Mouse (Mus musculus) thymus, postnatal 36 days (tissue): ENCODE measurements around the gene Mia.

Experiments
- DNase-seq, 2 experiments: peaks; one replicate each; pipeline ENCODE4 v3.0.0; 2022; ENCODE audit warnings: mixed read lengths in 2 of 2

Gene Mia

DNA sequence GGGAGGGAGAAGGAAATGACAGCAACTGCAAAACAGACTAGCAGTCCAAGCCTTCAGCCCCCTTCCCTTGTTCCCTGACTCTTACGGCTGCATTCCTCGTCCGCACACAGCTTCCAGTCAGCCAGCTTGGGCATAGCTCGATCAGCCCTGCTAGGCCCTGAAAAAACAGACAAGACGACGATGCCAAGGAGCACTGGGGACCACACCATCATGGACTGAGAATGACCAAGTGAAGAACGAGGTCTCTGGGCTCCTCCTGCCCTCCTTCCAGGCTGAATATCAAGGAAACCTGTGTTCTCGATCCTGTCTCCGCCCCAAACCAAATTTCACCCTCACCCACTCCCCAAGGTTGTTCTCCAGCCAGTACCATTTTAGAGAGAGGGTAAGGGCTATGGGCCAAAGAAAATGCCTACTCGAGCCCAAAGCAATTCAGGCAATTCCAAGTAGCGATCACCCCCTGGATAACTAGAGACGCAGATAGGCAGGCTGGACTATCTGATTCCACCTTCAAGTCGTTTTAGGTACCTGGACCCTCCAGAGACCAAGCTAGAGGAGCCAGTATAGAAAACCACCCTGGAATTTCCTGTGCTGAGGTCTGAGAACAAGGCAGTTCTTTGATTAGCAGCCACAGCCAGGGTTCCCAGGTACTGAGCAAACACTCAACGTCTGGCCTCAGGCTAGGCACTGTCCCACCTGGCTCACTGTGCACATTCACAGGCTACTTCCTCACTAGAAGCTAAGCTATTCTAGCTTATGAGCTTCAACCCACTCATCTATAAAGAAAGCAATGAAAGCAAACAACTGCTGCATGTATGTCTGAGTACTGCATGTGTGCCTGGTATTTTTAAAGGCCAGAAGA lies at the start of gene Mia, which contains the start of gene Gm21983:
Gene Mia (minus strand): TSS at position 321 of the 859 bp plus-strand sequence.
Gene Gm21983 (minus strand): TSS at position 250 of the 859 bp plus-strand sequence.
- DNase-seq, result no peak

DNA sequence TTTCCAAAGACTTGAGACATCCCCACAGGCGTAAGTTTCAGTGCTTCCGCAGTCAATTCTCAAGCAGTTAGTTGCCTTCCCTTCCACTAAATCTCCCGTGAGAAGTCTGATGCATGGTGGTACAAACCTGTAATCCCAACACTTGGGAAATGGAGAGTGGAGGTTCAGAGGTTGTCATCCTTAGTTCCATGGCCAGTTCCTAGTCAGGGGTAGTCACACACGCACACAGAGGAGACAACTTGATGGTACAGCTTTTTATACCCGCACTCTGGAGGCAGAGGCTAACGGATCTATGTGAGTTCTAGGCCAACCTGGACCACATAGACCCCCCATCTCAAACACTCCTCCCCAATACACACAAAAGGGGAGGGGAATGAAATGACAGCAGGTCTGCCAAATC lies 47.9 kb upstream of the Mia start:
- no peak for DNase-seq

DNA sequence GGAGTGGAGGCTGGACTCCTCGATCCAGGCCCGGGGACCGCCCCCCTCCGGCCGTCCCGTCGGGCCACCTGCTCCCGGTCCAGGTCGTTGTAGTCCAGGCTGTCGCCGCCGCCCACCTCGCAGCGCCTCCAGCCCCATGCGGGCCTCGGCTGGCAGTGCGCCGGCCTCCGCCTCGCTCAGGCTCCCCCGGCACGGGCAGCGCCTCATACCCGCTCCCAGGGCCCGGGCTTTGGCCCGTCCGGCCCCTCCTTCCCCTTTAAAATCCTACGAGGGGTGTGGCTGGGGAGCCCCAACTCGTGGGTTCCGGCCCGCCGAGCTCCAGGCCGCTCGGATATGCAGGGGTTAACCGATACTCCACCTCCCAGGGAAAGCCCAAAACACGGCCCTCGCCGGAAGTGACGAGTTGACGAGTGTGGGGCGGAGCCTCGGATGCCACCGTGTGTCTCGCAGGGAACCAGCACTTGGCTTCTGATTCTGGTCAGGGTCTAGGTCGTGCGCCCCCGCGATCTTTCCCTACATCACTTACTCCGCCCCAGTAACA lies 47.4 kb upstream of the Mia start, which contains the start of gene Itpkc:
Gene Itpkc (minus strand): TSS at position 381 of the 541 bp plus-strand sequence.
- DNase-seq, result peak; percentile 88 to 91

DNA sequence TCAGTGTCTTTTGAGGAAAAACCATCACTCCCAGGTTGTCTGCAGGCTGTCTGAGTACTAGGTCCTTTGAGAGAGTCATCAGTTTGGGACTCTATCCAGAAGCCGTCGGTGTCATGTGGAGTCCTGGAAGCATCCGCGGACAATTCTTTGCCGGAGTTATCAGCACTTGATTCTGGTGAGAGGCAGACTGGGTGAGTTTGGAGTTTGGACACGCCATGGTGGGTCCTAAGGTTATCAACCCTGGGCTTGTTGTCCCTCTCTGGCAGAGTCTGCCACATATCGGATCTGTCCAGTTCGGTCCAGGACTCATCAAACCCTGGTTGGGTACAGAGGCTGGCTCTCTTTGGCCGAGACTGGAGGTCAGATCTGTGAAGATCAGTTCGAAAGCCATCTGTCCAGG lies 46.7 kb upstream of the Mia start:
- no peak for DNase-seq

DNA sequence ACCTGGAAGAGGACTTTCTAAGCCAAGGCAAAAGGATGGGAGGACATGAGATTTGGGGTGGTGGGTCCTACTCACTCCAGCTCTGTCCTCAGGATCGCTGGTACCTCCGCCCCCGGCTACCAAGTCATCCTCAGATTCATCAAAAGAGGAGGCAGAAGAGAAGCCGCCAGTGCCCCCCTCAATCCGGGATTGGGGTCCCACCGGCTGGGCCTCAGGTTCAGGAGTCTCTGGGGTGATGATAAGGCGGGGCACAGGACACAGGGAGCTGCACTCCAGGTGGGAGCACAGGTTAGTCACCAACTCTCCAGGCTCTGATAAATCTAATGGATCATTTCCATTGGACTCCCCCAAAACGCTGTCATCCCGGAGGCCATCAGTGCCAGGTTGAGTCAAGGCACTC lies 46.3 kb upstream of the Mia start:
- DNase-seq, result no peak

DNA sequence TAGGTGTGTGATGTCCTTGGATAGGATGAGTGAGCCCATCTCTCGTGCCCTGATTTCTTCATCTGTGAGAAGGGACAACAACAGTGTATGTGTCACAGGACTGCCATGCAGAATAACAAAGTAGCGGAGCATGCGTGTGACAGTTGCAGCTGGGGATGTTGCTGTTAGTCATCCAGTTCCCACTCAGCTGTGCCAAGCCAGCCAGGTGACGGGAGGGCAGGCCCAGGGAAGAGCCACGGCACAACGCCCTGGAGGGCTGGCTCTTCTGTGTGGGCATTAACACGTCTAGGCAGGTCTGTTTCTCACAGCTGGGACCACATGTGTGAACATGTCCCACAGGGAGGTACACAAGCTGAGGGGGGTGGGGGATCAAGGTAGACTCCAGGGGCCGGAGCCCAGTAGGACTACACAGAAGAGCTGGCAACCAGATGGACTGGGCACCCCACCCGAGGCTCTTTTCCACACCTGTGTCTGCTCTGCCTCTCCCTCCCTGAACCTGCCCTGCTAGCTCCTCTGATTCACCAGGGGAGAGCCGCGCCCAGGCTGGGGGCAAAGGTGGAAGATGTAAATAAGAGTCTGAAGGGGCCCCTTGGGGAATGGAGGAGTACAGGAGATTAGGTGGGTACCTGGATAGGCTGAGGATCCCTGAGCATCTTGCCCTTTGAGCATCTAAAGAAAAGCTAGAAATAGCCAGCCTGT lies 44.1 kb upstream of the Mia start:
- DNase-seq, result no peak

DNA sequence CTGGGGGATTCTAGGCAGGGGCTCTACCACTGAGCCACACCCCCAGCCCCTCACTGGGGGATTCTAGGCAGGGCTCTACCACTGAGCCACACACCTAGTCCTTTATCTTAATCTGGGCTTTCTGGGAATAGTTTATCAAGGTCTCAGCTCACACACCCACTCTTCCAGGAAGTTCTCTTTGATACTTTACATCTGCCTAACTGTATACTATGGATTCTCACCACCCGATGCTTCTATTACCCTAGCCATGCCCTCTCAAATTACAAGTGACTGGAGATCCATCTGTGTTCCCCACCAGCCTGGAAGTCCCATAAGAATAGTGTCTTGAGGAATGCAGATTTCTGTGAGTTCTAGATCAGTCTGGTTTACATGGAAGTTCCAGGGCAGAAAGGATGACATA lies 41.6 kb upstream of the Mia start:
- no peak for DNase-seq

DNA sequence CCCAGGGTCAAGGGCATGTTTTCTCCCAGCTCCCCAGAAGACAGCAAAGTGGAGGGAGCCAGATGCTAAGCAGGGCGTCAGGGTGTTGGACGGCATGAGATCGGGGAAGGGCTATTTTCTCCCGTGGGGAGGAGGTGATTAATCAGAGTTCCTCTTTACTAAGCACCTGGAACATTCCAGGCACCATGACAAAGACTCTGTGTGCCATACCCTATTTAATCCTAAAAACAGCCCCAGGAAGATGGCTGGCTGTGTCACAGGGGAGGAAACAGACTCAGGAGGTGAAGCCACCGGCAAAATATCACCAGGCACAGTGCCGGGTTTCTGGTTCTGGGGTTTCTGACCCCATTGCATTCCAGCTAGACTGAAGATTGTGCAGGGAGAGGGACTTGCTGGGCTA lies 41.0 kb upstream of the Mia start:
- DNase-seq, result no peak

DNA sequence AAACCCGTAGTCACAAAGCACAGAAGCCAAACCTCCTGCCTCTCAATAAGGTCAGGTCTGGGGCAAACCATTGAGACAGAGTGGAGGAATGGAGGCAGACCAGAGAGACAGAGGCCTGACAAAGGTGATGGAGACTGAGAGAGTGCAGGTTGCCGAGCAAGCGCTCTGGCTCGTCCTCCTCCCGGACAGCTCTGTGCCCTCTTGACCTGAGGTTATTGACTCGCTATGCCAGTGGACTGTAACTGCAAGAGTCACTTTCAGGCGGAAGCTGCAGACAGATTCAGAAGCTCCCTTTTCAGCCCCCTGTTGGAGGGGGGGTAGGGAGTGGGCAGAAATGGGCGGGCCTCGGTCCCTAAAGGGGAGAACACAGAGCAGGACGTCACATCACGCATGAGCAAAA lies 39.0 kb upstream of the Mia start:
- no peak for DNase-seq

DNA sequence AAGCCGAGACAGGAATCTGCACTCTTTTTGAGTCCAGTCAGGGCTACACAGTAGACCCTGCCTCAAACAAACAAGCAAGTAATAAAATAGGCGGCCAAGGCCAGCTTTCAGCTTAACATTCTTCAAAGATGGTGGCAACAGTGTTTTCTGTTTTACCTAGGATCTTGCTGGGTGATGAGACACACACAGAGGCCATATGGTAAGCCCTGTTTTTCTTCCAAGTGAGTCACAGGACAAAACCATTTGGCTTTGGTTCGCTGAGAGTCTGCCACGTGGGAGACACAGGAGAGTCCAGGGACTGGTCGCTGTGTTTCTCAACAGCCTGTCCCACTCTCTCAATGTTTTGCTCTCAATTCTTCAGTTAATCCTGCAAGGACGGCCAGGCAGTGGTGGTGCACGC lies 37.6 kb upstream of the Mia start:
- no peak for DNase-seq

DNA sequence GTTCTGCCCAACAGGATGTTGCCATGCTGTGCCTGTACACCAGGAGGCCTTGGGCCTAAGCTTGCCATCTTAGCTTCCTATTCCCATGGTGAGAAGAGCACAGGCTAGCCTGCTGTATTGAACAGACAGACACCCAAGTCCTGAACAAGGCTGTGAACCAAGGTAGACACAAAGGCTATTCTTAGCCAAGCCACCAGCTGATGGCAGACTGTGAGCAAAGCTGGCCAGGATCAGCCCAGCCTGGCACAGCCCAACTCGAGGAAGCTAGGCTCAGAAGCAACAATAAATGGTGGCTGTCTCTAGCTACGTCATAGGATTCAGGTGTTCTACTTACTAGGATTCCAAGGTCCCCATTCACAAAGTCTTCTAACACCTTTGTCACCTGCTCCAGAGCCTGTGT lies 31.7 kb upstream of the Mia start:
- DNase-seq, result no peak

DNA sequence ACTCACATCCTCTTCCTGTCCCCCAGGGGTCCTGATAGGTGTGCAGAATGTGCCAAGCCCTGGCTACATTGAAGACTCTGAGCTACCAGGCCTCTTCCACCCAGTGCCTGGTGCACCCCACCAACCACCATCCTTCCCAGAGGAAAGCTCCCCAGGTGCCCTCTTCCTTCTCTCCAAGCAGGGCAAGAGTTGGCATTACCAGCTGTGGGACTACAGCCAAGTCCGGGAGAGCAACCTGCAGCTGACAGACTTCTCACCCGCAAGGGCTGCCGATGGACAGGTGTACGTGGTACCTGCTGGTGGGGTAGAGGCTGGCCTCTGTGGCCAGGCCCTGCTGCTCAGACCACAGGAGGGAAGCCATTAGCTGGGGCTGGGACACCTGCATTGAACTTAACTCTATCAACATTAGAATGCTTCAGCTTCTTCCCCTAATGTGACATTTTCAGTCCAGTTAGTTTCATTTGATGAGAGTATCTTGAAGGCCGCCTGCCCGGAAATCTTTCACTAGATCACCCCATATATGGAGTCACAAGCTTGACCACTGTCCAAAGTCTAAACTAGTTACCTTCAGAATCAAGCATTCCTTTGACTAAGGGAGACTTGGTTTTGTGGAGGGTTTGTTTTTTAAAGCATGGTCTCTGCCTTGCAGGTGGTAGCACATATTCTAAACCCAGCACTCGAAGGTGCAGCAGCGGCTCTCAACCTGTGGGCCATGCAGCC lies 22.9 kb upstream of the Mia start:
- no peak for DNase-seq

DNA sequence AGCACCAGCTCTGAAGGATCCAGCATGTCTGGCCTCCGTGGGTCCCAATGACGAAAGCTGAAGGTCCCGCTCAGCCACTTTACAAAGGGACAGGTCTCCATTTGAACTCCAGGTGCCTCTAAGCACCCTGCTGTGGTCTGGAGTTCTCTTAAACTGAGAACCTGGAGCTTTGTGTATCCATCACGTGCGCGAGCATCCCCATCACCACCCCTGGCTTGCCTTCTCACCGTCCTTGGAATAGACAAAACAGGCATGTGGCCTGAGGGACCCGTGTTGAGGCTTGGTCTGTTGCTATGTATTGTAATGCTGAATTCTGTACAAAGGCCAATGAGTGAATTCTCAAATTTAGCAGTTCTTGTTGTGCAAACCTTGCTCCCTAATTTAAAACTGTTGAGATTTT lies 17.8 kb upstream of the Mia start:
- no peak for DNase-seq

DNA sequence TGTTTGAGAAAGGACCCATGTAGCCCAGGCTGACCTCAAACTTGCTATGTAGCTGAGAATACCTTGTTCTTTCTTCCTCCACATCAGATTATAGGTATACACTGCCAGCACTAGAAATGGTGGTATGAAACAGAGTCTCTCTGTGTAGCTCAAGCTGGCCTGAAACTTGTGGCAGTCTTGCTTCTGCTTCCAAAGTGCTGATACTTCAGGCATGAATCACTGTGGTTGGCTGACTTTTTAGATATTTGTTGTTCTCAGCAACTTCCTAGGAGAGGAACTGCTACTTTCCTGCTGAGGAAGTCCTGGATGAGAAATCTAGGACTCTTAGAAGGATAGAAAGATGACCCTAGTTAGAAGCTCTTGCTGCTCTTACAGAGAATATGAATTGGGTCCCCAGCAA lies 17.4 kb upstream of the Mia start:
- no peak for DNase-seq

DNA sequence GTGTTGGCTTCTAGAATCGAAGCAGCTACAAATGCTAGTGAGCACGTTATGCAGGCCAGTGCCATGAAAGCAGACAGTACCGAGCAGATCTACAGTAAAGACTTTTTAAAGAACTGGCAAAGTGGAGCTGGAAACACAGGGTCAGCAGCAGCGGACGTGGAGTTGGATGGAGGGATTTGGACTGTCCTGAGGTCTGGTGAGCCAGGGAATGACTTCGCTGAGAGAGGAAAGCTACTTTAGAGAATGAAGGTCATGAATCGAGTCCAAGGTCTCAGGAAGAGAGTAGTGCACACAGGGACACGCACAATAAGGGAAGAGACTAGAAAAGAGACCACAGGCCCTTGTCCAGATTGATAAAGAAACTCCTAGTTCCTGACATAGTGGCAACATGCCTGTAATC lies 16.7 kb upstream of the Mia start:
- DNase-seq, result no peak

DNA sequence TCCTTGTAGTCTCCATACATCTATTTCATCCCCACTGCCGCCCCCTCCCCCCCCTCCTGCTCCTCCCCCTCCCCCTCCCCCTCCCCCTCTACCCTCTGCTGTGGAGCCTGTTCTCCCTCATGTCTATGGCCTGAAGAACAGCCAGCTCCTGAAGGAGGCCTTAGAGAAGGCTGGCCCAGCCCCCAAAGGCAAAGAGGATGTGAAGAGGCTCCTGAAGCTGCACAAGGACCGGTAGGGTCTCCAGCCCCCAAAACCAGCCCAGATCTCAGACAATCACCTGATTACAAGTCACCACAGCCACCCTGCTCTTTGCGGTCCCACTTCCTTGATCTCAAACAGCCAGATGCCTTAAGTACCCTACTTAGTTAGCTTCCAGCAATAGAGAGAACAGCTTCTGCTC lies 16.2 kb upstream of the Mia start:
- DNase-seq, result no peak

DNA sequence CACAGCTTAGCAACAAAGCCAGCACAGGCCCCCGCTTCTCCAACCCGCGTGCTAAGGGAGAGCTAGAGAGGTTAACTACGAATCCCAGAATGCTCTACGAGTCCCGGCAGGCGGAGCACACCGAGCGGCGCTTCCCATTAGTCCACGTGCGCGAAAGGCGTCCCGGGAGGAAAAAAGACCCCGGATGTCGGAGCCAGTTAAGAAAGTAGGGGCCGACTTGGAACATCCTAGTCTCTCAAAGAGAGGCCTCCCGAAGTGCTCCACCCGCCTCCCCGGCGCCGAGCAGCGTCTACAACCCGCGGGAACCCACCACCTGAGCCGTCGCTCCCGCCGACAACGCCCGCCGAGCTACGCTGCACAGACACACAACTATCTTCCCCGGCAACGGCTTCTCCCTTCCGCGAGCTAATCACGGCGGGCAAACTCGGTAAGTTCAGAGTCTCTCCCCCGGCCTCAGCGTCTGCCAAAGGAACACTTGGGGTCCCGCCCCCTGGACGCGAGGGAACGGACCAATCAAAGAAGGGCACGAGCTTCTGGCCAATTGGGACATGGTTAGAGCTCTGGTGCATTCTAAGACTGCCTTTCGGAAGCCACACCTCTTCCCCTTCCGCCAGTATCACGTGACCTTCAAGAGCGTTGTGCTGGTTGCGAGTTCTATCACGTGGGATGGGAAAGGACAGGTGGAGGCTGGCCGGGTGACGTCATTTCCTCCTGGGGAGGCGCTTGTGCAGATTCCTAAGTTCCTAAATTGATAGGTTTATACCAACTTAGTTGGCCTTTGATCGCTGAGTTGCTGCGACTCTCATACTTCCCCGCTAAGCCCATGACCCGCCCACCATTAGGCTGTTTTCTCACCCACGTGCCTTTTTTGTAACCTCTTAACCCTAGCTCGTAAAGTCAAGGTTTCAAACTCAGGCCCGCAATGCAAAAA lies 15.0 kb upstream of the Mia start, which contains the start of the genes BC024978 and Snrpa:
Gene BC024978 (plus strand): TSS at position 101 of the 931 bp plus-strand sequence.
Gene Snrpa (minus strand): TSS at position 591 of the 931 bp plus-strand sequence.
- DNase-seq, result peak; percentile 89 to 97

DNA sequence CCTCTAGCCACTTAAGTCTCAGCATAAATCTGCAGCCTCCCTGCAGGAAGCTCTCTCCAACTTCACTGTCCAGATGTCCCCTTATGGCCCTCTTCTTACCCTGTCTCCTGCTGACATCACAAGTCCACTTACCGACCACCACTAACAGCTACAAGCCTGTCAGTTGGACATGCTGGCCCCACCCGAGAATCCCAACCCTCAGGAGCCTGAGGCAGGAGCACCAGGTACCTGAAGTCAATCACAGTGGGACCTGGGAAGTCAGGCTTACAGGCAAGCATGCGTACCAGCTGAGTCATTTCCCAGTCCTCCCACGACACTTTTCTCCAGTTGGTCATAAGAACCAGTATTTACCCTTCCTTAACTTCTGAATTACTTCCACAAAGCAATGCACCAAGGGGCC lies 12.8 kb upstream of the Mia start:
- DNase-seq, result no peak

DNA sequence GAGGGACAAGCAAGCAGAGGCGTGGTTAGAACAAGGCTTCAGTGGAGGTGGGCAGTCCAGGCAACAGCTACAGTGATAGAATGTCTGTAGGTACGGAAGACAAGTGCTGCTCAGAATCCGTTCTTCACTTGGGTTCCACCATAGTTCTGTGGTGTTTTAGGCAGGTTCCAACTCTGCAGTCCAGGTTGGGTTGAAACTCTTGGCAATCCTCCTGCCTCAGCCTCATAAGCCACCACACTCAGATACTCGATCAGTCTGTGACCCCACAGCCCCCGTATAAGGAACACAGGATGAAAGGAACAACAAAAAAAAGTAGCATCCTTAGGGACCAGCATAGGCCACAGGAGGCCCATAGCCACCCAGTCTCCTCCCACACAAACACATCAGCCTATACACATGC lies 11.5 kb upstream of the Mia start:
- DNase-seq, result no peak

DNA sequence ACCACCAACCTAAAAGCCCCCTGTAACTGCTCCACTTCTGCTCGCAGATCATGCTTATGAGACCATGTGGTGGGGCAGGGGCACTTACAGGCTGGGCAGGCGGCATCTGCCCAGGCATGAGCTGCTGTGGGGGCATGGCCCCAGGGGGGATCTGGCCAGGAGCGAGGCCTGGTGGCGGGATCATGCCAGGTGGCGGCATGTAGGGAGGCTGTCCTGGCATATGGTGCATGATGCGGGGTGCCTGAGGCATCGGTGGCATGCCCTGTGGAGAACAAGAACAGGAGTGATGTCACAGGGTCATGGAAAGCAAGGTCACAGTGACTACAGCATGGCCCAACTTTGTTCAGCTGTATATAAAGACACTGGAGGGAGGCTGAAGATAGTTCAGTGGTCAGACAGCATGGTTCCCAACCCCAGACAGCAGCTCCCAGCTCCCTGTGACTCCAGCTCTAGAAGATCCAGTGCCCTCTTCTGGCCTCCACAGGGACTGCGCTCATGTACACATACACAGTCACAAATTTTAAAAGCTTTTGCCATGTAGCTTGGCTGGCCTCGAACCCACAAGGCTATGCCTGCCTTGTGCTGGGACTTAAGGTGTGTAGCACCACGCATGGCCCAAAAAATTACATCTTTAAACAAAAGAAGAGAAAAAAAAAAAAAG lies 8.4 kb upstream of the Mia start:
- no peak for DNase-seq

DNA sequence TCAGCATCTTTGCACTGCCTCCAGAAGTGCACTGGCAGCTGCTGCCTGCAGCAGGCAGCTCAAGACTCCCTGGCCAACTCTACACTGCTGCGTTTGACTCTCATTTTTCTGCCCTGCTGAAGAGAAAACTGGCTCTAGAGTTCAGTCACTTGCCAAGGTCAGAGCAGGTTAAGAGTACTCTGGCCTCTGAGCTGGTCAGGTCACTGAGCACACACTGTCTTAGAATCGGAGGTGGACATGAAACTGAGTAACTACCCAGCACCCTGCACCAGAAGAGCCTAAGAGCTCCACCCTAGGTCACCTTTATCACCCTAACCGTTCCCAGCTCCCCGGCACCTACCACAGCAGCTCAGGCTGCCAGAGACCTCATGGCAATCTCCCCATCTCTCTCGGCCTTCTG lies 5.0 kb upstream of the Mia start:
- DNase-seq, result no peak
